Mouse (Mus musculus) mesoderm, embryonic 11.5 days (tissue): ENCODE data around the gene Epha7.
A peak's percentile ranks its signal among the peaks of the same experiment; 100 is the strongest.

Experiments used
- DNase-seq: peaks from one replicate; pipeline ENCODE4 v3.0.0-alpha.2; 2012; ENCODE audit warnings: low read depth, low spot score

The Epha7 gene

DNA sequence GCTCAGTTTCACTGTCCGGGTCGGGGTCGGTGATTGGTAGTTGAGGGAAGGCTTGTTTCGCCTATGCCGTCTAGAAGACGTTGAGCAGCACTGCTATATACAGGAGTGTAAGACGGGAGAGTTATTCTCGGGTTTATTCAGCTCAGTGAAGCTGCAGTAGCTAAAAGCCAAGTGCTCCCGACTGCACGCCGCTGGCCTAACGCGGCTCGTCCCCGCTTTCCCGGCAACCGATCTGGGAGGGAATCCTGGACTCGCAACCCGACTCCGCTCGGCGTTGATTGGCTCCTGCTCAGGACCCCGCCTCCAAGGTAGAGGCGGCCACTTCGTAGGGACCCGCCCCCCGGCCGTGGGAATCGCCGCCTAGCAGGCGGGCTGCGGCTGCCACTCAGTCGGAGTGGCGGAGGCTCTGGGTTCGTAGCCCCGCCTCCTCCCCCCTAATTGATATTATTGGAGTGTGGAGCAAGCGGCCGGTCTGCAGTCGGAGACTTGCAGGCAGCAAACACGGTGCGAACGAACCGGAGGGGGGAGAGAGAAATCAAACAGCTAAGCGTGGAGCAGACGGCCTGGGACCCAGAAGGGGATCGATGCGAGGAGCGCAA is at the start of gene Epha7:
Epha7 (plus strand) TSS at position 441 of the 599 bp plus-strand sequence.
- peak; percentile 98 for DNase-seq

DNA sequence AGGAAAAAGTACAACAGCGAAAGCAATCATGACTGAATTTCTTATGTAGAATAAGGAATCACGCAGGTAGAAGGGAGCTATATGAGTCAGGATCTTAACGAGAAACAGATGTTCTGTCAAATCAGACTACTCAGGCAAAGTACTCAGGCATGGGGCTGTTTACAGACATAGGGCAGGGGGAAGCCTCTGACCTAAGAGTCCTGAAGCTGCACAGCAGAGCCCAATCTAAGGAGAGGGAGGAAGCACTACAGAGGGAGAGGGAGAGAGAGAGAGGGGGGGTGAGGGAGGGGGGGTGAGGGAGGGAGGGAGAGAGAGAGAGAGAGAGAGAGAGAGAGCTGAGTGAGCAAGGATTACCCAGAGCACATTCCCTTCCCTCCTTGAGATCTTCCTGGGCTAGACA is 29.0 kb upstream of the Epha7 start:
- peak; percentile 77 for DNase-seq

DNA sequence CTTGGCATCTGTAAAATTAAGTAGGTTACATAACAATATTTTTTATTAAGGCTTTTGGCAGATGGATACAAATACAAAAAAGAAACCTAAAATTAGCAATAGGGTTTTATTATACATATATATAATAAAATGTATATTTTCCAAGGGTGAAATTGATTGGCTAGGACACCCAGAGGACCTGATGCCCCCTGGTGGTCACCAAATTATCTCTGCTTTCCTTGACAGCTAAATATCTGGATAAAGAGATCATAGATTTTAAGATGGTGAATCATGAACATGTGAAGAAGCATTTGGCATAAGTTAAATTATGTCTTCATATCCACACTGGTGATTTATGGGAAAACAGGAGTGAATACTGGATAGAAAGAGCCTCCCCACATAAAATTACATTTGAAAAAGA is 4.1 kb upstream of the Epha7 start:
- DNase-seq, result peak; percentile 58

DNA sequence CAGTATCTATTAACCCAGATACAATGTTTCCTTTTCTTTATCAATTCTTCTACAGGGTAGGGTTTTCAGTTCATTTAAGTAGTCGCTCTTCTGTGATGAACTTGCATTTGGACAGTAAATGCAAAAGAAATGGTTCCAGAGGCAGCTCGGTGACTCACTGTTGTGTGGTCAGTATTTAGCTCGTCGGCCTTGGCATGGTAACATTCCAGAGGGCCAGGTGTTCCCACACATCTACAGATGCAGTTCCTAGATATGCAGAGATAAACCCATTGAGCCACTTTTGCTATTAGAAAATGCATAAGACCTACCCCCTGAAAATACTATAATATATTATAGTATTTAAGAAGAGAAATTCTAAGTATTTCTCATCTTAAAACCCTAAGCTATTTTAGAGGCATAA is 3.2 kb upstream of the Epha7 start:
- no peak for DNase-seq

DNA sequence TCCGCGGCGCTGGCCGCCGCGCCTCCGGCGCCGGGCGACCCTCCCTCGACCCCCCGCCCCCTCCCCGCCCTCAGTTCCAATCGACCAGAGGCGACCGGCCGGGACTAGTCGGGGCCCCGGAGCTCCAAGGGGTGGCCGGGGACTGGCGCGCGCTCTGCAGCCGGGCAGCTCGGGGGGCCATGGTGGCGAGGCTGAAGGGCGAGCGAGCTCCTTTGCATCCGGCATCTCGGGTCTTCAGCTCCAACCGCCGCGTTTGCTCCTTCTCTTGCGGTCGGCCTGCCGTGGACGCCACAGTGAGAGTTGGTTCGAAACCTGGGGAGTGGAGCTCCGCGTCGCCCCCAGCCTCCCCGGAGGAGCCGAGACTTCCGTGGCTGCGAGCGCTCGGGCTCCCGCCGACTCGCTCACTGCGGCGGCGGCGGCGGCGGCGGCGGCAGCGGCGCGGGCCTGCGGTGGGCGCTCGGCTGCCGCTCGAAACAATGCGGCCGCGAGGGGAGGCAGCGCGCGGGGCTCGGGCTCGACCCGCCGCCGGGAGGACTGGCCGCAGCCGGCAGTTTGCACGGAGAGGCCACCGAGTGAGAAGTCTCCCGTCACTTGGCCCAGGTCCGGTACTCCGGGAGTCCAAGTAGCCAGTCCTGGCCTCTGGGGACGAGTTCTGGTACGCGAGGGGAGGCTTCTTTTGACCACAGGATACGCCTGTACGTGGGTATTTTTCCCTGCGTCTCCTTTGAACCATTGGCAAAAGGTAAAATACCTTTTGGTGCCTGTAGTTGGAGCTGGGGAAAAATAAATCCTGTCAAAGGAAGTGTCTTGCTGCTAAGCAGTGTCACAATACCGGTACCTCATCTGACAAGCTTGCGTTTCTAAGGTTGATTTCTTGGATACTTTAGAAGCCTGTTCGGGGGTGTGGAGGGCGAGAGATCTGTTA is 882 bp downstream of the Epha7 start:
- DNase-seq, result peak; percentile 54

DNA sequence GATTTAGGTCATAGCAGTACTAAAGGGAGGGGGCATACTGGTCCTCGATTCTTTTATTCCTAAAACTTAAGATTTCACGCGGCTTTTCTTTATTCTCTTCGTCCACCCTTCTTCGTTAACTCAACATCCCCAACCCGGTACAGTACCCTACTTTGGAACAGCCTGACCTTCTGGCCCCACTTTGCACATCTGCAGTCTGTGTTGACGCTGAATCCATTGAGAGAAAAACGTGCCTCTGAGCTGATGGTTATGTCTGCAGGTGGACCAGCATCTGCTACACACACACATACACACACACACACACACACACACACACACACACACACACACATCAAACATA is 1.5 kb downstream of the Epha7 start:
- DNase-seq, result no peak

DNA sequence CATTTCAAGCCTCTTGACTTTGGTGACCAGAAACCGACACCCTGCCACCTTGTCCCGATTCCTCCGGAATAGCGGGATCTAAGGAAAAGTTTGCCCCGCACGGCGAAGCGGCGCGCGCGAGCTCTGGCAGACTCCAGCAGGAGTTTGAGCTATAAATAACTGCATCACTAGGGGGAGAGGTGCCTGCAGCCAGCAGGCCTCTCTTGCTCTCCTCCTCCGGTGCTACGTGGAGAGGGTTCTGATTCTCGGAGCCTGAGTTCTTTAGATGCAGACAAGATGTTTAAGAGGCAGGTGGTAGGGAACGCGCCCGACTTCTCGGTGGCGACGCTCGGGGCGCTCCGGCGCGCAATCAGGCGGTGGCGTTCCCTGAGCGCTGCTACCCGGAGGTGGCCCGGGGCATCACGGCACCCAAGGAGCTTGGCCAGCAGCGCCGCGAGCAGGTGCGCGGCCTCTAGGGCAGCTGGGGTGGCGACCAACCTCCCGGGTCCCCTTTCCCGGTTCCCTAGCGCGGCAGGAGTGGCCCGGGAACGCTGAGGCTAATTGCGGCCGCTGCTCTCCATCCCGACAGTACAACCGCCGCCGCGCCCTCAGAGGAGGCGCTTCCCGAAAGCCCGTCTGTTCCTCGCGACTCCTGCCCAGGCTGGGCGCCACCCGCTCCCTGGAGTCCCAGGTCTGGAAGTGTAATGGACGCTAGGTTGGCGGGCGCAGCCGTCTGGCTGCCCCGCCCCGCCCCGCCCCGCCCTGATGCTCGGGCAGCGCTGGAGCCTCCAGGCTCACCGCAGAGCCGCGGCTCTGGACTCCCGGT is 2.1 kb downstream of the Epha7 start:
- peak; percentile 78 for DNase-seq

DNA sequence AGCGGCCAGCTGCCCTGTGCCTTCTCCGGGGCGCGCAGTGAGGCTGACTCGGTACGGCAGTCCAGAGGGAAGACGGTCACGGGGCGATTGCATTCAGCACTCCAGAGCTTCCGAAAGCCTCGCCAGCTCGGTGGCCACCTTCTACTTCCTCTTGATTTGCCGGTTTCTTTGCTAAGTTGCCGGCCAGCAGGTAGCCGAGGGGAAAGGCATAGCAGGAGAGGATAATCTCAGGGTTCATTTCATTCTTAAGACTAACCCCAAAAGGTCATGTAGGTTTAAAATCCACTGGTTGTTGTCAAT is 2.6 kb downstream of the Epha7 start:
- DNase-seq, result no peak

DNA sequence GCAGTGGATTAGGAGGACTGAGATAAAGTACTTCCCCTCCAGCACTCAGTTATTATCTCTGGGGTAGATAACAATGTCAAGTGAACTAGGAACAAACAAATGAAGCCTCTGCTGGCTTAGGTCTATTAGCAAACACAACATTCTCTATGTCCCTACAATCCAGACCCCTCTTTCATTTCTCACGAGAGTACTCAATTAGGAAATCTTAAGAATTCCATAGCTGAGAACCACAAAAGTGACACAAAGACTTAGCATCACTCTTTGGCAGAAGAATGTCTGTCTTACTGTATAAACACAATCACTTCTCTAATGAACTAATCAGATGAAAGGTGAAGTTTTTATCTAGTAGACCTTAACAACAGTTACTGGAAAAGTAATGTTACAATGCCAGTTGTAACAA is 10.7 kb downstream of the Epha7 start:
- DNase-seq, result no peak

DNA sequence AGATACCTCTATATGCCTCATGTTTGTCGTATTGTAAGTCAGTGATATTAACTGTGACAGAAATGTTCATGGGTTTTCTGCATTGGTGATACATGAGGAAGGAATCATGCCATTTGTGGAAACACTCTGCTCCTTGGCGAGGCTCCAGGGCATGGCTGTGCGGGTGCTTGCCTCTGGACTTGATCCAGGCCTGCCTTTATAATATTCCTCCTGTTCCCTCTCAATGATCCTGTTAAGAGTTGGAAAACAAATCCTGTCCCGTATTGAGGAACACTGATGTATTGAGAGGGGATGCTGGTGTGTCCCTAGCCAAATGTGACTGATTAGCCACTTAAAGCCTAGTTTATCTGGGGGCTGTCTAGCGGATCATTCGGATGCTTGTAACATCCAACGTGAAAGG is 11.7 kb downstream of the Epha7 start:
- no peak for DNase-seq

DNA sequence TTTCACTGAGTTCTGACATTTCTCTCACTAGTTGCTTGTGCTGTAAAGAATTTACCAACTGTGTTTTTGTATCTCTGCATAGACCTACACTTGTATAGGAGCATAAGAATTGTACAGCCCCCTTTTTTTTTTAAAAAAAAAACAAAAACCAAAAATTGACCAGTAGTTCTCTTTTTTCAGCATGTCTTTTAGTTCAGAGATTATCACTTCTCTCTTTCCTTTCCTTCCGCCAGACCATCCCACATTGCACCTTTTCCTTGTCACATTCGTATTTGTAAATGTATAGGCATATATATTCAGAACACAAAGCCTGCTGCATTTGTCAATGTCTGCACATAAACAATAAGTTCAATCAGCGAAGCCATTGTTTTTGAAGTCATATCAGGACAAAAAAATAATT is 24.7 kb downstream of the Epha7 start:
- no peak for DNase-seq

DNA sequence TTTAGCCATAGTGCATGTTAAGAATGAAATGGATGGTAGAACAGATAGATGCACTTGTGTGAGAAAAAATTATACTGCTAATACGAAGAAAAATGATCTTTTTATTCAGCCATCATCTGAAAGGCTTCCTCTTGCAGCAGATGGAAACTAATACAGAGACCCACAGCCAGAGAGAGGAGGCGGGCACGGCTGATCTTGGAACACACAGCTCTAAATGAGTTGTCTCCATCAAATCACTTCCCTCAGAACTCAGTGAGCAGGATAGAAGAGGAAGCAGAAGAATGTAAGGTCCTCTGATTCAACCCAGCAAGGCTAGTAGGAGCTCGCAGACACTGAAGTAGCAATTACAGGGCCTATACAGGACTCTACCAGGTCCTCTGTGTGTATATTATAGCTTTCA is 33.4 kb downstream of the Epha7 start:
- DNase-seq, result no peak

DNA sequence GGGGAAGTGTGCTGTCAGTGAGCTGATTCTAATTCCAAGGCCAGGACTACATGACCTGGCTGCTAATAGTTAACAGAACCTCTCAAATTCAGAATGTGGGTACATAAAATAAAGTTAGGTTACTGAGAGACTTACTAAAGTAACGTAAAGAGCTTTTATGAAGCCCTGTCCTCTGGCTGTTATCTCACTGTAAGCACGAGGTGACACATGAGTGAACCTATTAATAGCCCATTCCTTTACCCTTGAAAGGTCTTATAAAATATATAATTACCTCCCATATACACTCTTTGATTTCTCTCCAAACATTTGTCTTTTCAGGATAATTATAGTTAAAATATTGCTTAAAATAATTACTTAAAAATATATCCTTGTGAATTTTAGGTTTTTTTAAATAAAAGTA is 37.5 kb downstream of the Epha7 start:
- DNase-seq, result no peak

DNA sequence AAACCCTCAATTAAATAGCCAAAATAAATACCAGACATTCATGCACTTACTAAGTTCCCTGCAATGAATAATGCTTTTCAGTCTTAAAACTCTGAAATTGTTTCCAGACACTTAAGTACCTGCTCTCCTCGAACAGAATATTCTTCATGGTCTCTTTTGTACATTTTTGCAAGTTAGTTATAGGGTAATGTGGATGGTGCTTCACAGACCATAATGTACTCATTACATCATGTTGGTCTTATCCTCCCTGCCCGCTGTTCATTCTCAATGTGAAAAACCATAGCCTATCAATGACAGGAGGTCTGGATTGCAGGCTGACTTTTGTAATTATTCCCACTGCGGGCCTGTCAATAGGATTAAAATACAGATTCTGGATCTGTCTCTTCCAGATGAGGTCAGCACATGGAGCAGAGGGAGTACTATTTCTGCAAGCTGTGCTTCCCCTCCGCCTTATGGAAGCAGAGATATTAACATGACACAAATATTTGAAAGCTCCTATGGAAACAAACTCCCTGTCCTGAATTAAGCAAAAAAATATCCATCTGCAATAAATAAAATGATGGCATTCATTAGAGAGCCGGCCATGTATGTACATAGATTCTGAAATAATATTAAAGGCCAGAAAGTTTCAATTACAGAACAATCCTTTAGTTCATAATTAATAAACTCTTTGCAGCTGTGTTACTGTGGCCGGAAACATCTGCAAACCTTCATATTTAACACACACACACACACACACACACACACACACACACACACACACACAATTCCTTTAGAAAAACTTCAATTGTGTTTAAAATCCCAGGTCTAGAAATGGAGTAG is 50.1 kb downstream of the Epha7 start:
- no peak for DNase-seq

DNA sequence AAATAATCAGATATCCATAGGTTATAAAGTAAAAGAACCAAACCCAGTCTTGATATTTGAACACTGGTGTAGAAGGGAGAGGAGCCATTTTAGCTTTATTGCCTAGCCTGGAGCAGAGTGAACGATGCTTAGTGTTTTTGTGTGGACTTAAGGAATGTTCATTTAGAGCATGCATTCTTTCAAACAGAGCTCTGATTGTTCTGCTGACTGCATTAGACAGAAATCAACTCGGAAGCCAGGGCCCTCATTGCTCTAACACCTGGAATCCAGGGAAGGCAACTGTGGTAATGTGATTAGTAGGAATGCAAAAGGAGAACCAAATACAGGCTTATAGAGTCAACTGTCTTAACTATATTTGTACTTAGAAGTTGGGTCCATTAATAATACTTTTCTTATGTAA is 53.5 kb downstream of the Epha7 start:
- peak; percentile 34 for DNase-seq

DNA sequence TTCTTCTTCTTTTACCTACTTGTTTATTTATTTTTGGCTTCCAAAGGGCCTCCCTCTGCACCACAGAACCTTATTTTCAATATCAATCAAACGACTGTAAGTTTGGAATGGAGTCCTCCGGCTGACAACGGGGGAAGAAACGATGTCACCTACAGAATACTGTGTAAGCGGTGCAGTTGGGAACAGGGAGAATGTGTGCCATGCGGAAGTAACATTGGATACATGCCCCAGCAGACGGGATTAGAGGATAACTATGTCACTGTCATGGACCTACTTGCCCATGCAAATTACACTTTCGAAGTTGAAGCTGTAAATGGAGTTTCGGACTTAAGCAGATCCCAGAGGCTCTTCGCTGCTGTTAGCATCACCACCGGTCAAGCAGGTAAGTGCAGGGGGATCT is 58.7 kb downstream of the Epha7 start:
- no peak for DNase-seq

DNA sequence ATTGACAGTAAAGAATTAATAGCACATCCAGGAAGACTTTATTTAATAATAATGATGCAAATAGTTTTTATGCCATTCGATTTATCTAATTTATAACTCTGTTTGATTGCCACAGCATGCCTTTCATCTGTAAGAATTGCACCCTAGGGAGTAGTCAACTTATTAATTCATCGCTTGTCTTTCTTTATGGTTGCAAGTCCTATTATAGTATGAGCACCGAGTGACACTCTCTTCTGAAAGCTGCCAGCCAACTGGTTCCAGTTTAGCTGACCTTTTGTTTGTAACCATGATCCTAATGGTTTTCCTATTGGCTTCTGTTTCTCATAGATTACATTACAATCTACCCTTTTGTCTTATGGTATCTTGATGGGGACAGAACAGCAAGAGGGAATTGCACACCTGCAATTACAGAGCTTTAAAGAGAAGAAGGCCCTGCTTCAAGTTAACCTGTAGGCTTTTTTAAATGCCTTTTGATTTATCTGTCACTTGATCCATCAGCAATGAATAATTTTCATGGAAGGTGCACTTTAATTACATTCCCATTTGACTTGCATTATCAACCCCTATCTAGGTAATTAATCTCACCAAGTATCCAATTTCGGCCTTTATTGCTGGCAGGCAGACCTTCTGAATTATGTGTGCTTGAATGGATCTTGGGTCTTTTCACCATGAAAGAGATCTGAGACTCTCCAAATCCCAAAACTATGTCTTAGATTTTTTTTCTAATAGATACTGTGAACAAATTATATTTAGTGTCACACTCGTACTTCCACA is 68.5 kb downstream of the Epha7 start:
- DNase-seq, result peak; percentile 46

DNA sequence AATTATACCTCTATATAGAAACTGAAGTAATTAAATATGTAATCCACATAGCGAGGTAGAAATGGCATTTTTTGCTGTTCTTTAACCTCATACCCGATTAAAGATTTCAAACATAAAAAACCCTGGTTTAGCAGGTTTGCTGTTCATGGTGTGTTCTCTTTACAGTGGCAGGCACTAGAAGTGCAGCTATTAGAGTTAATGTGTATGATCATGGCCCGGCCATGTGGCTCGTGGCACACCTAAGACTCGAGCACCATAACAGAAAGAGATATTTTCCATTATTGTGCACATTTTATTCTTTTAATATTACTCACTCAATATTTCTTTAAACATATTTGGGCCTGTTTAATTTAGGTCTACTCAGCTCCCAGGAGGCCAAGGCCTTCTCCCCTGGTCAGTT is 76.7 kb downstream of the Epha7 start:
- no peak for DNase-seq

DNA sequence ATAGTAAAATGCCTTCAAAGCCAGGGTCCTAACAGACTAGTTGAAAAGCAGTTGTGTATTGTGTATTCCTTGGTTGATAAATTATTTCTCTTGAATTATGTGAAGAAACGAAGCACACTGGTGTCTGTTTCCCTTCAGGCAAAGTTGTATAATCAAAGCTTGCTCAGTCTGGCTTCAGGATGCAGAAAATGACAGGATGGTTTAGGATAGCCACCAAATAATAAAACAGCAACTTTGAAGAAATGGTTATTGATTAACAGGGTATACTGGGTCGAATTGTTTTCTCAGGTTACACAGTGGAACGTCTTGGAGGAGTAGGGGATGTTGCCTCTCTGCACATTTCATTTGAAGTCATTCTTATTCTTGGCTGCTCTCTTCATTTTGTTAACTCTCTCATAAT is 77.2 kb downstream of the Epha7 start:
- DNase-seq, result no peak

DNA sequence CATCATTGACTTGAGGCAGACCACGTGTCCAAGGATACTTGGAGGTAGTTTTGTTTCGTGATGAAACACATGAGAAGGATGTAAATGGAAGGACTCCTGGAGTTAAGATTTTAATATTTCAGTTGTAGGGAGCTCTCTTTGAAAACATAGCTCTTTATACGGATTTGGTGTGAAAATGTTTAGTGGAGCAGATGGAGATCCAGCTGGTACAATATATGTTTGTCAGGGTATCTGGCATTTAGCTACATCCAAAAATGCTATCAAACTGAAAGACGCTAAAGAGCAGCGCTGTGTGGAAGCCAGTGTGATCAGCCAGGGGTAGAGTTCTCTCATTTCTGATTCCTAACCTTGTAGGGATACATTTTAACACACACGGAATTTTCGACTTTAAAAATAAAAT is 82.5 kb downstream of the Epha7 start:
- DNase-seq, result no peak

DNA sequence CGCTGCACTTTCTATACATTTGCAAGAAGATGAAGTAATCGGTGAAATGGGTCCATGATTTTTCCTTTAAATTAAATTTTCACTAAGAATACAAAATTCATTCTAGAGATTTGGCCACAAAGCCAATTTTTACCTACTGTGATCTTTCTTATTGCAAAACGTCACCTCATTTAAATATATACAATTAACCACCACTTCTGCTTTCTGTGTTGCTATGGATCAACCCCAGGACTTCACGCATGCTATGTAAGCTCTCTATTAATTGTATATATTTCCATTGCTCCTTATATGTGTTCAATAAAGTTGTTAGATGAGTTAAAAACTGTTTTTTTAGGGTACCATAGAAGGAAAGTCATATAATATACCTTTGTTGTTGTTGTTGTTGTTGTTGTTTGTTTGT is 86.4 kb downstream of the Epha7 start:
- no peak for DNase-seq
